Mouse (Mus musculus) CH12F3 (cell line): Measurements from ENCODE around the gene Myzap.

Experiments used
- in situ Hi-C: fragments of 300-500 bp; cut with MboI; formaldehyde crosslinking; loops from 2 replicates; pipeline ENCODE4 v1.14.3; 2020; ENCODE audit warnings: low sequenced_read_pairs

Gene Myzap

GRCm38 (mm10) chr9:71550176-71550575 lies 42.0 kb downstream of the Myzap start:
- in situ Hi-C loops: no loop called here

- in situ Hi-C loops: no loop called here
Measured at GRCm38 (mm10) chr9:71547704-71548275, 44.4 kb downstream of the Myzap start.

- in situ Hi-C loops: no loop called here
Measured at GRCm38 (mm10) chr9:71544831-71545230, 47.3 kb downstream of the Myzap start.

GRCm38 (mm10) chr9:71543443-71544222 lies 48.5 kb downstream of the Myzap start:
- in situ Hi-C loops: no loop called here

GRCm38 (mm10) chr9:71542292-71542691 lies 49.9 kb downstream of the Myzap start:
- in situ Hi-C loops: no loop called here

- in situ Hi-C loops: no loop called here
Measured at GRCm38 (mm10) chr9:71540739-71541138, 51.4 kb downstream of the Myzap start.

- in situ Hi-C loops: no loop called here
Measured at GRCm38 (mm10) chr9:71535730-71536129, 56.4 kb downstream of the Myzap start.

GRCm38 (mm10) chr9:71535036-71535435 lies 57.1 kb downstream of the Myzap start:
- in situ Hi-C loops: no loop called here

GRCm38 (mm10) chr9:71529960-71530359 lies 62.2 kb downstream of the Myzap start:
- in situ Hi-C loops: no loop called here

GRCm38 (mm10) chr9:71527438-71527837 lies 64.7 kb downstream of the Myzap start:
- in situ Hi-C loops: no loop called here

- in situ Hi-C loops: no loop called here
Measured at GRCm38 (mm10) chr9:71523901-71524300, 68.3 kb downstream of the Myzap start.

GRCm38 (mm10) chr9:71519836-71520235 lies 72.3 kb downstream of the Myzap start:
- in situ Hi-C loops: no loop called here

GRCm38 (mm10) chr9:71517487-71517886 lies 74.7 kb downstream of the Myzap start:
- in situ Hi-C loops: no loop called here

GRCm38 (mm10) chr9:71515862-71516261 lies 76.3 kb downstream of the Myzap start:
- in situ Hi-C loops: no loop called here

GRCm38 (mm10) chr9:71513566-71513965 lies 78.6 kb downstream of the Myzap start:
- in situ Hi-C loops: no loop called here

- in situ Hi-C loops: no loop called here
Measured at GRCm38 (mm10) chr9:71512899-71513298, 79.3 kb downstream of the Myzap start.

- in situ Hi-C loops: no loop called here
Measured at GRCm38 (mm10) chr9:71498391-71499182, 93.6 kb downstream of the Myzap start.

GRCm38 (mm10) chr9:71496637-71497036 lies 95.5 kb downstream of the Myzap start:
- in situ Hi-C loops: no loop called here

- in situ Hi-C loops: no loop called here
Measured at GRCm38 (mm10) chr9:71493771-71494170, 98.4 kb downstream of the Myzap start.

GRCm38 (mm10) chr9:71492296-71493025 lies 99.7 kb downstream of the Myzap start:
- in situ Hi-C loops: no loop called here

GRCm38 (mm10) chr9:71490076-71490475 lies 102.1 kb downstream of the Myzap start:
- in situ Hi-C loops: no loop called here
